Mouse (Mus musculus) ES-Bruce4 (cell line): ENCODE measurements at regions not wholly inside any gene's neighbourhood (a gene's known extent, or its start where the extent isn't known, plus 50 kb on each side); places are given as distances from the start of the nearest gene placed in this dataset.

Experiments
- CTCF ChIP-seq: IDR thresholded peaks from one replicate; pipeline ENCODE4 v1.8.1; 2011; ENCODE audit warnings: low read depth, low read length
- EP300 ChIP-seq: IDR thresholded peaks from 2 replicates; pipeline ENCODE4 v1.6.1; 2011; ENCODE audit warnings: low read depth, low read length; ENCODE audit not compliant: insufficient read depth
- POLR2A ChIP-seq: IDR thresholded peaks from one replicate; pipeline ENCODE4 v1.8.1; 2011; ENCODE audit warnings: low read length; ENCODE audit not compliant: insufficient read depth

GRCm38 (mm10) chr10:98500315-98500714, 413.9 kb upstream of the Atp2b1 start:
- TF ChIP-seq EP300 (no peak), CTCF (no peak), POLR2A (no peak)
